Mouse (Mus musculus): ENCODE measurements at regions not wholly inside any gene's neighbourhood (a gene's known extent, or its start where the extent isn't known, plus 50 kb on each side); places are given as distances from the start of the nearest gene placed in this dataset.
A peak's percentile ranks its signal among the peaks of the same experiment; 100 is the strongest.
"Not testable (repeated sequence)": the region's sequence is repeated elsewhere in the genome, so short reads cannot be mapped to it uniquely, and the experiment has no call there.

- DNase-seq (ENCODE audit: low spot score in 2 of 2): no peak
- intact Hi-C loops (cut with DNase I): no loop called here
Measured at GRCm38 (mm10) chr13:5690124-5690523, 171.2 kb upstream of the Klf6 start.

- intact Hi-C loops (cut with DNase I); DNase-seq (ENCODE audit: low spot score in 2 of 2): not testable (repeated sequence)
Measured at GRCm38 (mm10) chr13:5690680-5691079, 170.6 kb upstream of the Klf6 start.

DNA sequence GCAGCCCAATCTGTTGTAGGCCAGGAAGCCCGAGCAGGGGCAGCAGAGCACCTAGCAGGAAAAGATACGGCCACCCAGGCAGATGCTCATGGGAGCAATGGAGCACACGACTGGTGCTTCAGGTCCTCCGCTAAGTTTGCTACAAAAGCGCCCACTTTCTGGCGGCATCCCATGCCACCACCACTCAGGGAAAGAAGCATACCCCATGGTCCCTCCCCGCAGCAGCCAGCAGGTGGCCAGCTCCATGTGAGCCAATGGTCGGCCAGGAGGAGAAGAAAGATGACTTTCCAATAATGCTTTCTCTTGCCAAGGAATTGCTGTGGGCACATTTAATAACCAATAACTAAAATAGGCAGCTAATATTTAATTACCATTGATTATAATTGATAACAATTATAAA is 166.7 kb upstream of the Klf6 start:
- no peak for DNase-seq (ENCODE audit: low spot score in 2 of 2)
- intact Hi-C loops (cut with DNase I): no loop called here

DNA sequence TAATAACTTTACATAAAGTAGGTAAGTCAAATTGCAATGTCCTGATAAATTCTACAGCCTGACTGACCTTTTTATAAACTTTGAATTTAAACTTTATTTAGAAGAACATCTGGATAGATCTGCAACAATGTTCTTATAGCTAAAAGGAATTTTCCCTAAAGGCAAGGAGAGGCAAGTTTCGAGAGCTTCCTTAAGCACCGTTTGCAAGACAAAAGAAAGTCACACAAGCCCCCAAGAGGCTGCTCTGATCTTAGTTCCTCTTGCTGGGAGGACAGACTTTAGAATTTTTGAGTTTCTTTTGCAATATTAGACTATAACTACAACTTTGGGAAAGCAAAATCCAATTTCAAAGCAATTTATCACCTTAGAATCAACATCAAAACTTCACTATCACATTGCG is 165.7 kb upstream of the Klf6 start:
- DNase-seq (ENCODE audit: low spot score in 2 of 2); intact Hi-C loops (cut with DNase I): not testable (repeated sequence)

DNA sequence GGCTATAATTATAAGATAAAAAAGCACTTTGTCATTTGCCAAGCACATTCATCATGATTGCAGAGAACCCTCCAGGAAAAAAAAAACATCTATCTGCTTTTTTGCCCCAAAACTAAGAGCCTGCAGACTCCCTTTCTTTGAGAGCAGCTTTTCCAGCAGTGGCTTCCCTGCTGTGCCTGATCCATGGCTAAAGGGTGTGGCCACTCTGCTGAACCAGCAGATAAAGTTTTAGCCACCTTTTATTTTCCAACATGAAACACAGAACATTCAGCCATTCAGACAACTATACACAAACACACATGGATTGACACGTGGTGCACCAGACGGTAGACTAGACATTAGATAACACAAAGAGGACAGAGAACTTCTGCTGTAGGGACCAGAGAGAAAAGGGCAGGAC is 164.9 kb upstream of the Klf6 start:
- intact Hi-C loops (cut with DNase I): no loop called here
- no peak for DNase-seq (ENCODE audit: low spot score in 2 of 2)

DNA sequence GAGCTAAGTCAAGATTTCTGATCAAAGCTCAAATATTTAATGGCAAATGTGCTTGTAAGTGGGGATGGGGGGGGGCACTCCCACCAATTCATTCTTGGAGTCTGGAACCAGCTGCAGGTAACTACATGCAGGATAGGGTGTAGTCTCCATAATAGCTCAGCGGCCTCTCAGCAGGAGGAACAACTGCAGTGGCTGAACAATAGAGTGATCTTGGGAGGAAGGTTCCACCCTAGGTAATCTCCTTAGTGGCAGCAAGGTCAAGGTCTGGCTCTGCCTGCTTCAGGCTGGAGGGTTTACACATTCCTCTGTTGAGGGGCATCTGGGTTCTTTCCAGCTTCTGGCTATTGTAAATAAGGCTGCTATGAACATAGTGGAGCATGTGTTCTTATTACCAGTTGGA is 164.0 kb upstream of the Klf6 start:
- intact Hi-C loops (cut with DNase I); DNase-seq (ENCODE audit: low spot score in 2 of 2): not testable (repeated sequence)

DNA sequence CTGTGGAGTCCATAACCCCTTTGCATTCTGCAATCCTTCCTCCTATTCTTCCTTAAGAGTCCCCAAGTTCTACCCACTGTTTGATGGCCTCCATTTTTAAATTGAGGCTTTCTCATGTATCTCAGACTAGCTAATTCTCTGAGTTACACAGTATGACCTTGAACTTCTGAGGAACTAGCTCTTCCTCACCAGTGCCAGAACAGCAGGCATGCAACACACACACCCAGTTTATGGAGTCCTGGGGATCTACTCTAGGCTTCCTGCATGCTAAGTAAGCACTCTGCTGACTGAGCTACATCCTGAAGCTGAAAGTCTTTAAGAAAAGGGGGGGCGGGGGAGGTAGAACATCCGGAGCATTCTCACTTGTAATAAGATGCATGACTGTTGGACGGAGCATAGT is 159.2 kb upstream of the Klf6 start:
- DNase-seq (ENCODE audit: low spot score in 2 of 2): no peak
- intact Hi-C loops (cut with DNase I): no loop called here

DNA sequence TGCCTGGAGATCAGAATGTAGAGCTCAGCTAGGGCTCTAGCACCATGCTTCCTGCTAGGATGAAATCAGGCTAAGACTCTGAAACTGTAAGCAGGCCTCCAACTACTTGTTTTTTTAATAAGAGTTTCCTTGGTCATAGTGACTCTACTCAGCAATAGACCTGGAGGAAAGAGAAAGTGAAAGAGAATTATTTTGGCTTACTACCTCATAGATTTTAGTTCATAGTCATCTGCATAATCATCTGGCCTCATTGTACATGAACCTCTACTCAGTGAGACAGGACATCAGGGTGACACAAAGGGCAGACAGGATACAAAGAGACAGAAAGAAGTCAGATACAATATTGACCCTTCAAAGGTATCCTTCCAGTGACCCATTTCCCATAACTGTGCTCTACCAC is 156.3 kb upstream of the Klf6 start:
- no peak for DNase-seq (ENCODE audit: low spot score in 2 of 2)
- intact Hi-C loops (cut with DNase I): no loop called here

- DNase-seq (ENCODE audit: low spot score in 2 of 2): no peak
- intact Hi-C loops (cut with DNase I): loop anchor here (5.0 kb wide), 1 partner anchor 151 kb away; the partner anchor contains the start of gene Klf6
Measured at GRCm38 (mm10) chr13:5711646-5712045, 149.6 kb upstream of the Klf6 start.

- intact Hi-C loops (cut with DNase I): loop anchor here (5.0 kb wide), 1 partner anchor 149 kb away; the partner anchor contains the start of gene Klf6
Measured at GRCm38 (mm10) chr13:5713195-5713863, 148.0 kb upstream of the Klf6 start.

GRCm38 (mm10) chr13:5714191-5714591 is 147.1 kb upstream of the Klf6 start:
- DNase-seq (ENCODE audit: low spot score in 2 of 2): peak in 1 of 2 experiments; percentile 19
- intact Hi-C loops (cut with DNase I): loop anchor here (5.0 kb wide), 1 partner anchor 148 kb away; the partner anchor contains the start of gene Klf6

More at GRCm38 (mm10) chr13:5713195-5713863, 148.0 kb upstream of the Klf6 start:
- no peak for DNase-seq (ENCODE audit: low spot score in 2 of 2)

GRCm38 (mm10) chr13:5714793-5715192 is 146.5 kb upstream of the Klf6 start:
- intact Hi-C loops (cut with DNase I): loop anchor here (5.0 kb wide), 1 partner anchor 148 kb away; the partner anchor contains the start of gene Klf6
- no peak for DNase-seq (ENCODE audit: low spot score in 2 of 2)

DNA sequence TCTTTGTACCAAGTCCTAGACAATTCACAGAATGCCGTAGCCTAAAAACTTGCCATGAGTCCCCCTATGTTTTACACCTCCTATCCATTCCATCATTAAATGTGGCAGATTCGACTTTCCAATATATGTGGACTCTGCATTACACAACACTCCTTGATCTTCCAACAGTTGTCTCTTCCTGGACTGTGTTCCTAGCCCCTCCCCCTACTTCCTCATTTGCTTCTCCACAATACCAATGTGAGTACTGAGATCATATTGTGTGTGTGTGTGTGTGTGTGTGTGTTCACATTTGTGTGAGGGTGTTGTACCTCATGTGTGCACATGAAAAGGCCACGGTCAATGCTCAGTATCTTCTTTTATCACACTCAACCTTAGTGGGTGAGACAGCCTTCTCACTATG is 144.5 kb upstream of the Klf6 start:
- DNase-seq (ENCODE audit: low spot score in 2 of 2): no peak
- intact Hi-C loops (cut with DNase I): no loop called here

DNA sequence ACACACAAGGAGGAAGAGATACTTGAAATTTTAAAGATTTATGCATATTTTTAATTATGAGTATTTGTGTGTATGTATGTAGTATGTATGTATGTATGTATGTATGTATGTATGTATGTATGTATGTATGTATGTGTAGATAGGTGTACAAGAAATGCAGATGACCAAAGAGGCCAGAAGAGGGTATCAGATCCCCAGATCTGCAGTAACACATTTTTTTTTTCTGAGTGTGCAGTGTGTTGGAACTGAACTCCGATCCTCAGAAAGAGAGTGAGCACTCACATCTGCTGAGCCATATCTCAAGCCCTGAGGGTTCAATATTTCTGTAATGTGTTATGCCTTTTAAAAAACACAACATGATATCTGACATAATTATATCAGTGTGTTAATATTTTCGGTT is 138.0 kb upstream of the Klf6 start:
- intact Hi-C loops (cut with DNase I): no loop called here
- DNase-seq (ENCODE audit: low spot score in 2 of 2): no peak

DNA sequence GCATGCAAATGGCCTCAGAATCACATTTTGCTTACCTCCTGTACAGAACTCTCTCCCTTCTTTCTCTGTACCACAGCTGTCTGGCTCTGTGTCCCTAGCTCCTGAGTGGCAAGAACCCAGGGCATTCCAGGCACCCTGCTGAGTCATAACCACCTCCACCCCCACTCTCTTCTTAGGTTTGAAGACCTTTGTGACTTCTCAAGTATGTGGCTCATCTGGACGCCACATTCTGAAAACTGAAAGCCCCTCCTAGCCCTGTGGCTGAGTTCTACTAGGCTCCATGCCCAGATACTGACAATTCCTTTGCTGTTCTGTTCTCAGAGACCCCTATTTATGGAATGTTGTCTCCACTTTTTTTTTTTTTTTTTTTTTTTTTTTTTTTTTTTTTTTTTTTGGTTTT is 136.9 kb upstream of the Klf6 start:
- intact Hi-C loops (cut with DNase I): no loop called here
- no peak for DNase-seq (ENCODE audit: low spot score in 2 of 2)

DNA sequence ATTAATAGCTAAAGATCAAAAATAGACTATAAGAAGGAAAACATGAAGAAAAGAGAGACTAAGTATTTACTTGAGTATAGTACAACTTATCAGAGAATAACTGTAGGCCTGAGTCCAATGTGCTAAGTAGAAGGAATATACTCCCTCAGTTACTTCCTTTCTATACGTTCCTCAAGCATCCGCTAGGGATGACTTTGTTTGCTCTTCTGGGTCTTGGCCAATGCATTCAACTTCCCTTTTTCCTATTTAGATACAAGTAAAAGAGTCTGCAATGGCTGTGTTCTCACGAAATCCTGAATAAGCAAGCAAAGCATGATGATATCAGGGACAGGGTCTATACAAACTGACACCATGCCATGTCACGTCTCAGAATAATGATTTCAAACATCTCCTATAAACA is 135.3 kb upstream of the Klf6 start:
- intact Hi-C loops (cut with DNase I): no loop called here
- no peak for DNase-seq (ENCODE audit: low spot score in 2 of 2)

DNA sequence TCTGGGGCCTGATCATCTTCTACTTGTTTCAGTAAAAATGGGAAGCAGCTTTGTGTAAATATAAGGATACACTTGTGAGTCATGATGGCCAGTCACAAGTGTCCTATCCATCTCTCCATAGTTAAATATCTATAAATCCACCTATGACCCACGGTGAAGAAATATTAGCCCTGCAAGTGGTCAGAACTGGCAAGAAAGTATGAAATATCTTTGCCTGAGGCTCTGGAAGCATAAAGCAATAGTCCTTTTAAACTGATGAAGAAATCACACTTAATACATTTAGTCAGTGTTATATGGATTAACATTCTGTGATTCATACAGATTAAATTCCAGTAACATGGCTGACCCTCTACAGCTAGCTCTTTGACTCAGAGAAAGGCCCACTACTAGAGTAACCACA is 134.8 kb upstream of the Klf6 start:
- DNase-seq (ENCODE audit: low spot score in 2 of 2): no peak
- intact Hi-C loops (cut with DNase I): no loop called here

GRCm38 (mm10) chr13:5728172-5728571 is 133.1 kb upstream of the Klf6 start:
- DNase-seq (ENCODE audit: low spot score in 2 of 2): no peak
- intact Hi-C loops (cut with DNase I): no loop called here

GRCm38 (mm10) chr13:5728808-5729207 is 132.5 kb upstream of the Klf6 start:
- DNase-seq (ENCODE audit: low spot score in 2 of 2): no peak
- intact Hi-C loops (cut with DNase I): no loop called here

DNA sequence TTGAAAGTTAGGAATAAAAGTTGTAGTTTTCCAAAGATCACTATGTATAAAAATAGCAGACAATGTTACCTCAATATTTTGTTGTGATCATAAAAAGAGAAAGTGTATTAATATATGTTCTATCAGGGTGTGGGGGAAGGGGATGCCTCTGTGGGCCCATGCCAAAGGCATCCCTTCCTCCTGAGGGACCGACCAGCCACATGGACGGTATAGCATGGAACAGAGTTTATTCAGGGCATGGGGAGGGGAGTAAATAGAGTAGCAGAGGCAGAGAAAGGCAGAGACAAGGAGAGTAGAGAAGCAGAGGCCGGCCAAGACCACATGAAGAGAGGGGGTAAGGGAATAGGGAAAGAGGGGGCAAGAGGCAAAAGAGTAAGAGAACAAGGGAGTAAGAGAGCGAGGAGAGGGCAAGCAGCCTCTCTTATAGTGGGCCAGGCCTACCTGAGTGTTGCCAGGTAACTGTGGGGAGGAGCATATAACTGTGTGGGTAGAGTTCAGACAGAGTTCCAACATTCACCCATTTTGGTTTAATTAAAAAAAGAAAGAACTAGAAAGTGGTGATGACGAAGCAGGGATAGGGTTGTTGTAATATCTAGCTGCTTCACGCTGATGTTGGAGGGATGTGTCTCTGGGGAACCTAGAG is 131.7 kb upstream of the Klf6 start:
- intact Hi-C loops (cut with DNase I): no loop called here
- DNase-seq (ENCODE audit: low spot score in 2 of 2): no peak

DNA sequence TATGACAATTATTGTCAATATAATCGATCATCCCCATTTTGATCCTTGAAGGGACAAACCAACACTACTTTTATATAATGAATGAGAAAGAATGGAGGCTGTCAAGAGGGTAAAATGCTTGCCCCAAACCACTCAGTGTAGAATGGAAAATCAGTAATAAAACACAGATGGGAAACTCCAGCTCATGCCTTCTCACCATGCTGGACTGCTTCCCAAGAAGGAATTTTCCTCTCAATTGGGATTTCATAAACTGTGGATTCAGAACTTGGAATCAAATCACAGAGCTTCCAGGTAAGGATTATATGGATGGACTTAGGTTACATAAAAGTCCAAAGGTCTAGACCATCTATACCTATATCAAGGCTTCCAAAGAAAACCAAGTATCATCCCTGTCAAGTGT is 129.1 kb upstream of the Klf6 start:
- intact Hi-C loops (cut with DNase I): no loop called here

More for the DNA sequence above, 129.1 kb upstream of the Klf6 start:
- DNase-seq (ENCODE audit: low spot score in 2 of 2): no peak
